ENCODE assay signal across 17 mouse cellular contexts in the genomic region with DNA sequence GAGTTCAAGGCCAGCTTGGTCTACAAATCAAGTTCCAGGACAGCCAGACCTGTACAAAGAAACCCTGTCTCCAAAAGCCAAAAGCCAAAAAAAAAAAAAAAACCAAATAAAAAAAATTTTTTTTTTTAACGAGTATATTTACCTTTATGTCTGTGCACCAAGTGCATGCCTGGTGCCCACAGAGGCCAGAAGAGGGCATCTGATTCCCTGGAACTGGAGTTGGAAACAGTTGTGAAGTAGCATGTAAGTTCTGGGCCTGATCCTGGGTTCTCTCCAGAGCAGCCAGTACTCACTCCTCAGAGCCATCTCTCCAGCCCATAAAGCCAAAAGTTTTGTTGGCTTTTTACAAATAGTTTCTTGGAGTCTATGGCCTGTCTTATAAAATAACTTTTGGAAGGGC. TPM values are rescaled to one million over a fixed set of nuclear protein-coding genes. Genes with fewer than 3 reads are reported as not detected.
DNase-seq lines count a peak whose midpoint lies in the region; ATAC-seq and TF ChIP-seq lines count a peak whose summit lies in the region.
"Had no signal": no experiment of that assay in that cellular context is flagged by ENCODE, and none has a peak within 500 bp of the region (broad histone marks: within the 10 kb centered on the region; RNA-seq: fewer than 3 reads in every experiment).

No protein-coding gene starts in this region.

- in situ Hi-C loops in CH12.LX (cut with MboI; ENCODE audit: low pct_ligation_motif_present, low pct_unique_long_range_greater_than_20kb, low sequenced_read_pairs): no loop called here

- H3K79me2 ChIP-seq in liver, adult 2 months (ENCODE audit: control insufficient read depth, insufficient read depth, low read length): peaks cover 25% of the 10 kb centered on the region
- peaks cover 76% of the 10 kb centered on the region for H3K79me2 ChIP-seq in CH12.LX (replicated peaks; ENCODE audit: control insufficient read depth, extremely low read depth, insufficient read depth, poor library complexity, severe bottlenecking)

- dilution Hi-C loops in CH12.LX (cut with MboI; ENCODE audit: extremely low pct_ligation_motif_present, extremely low pct_unique_long_range_greater_than_20kb, low sequenced_read_pairs): no loop called here

- peak overlapping the region; percentile 46 for H3K27ac ChIP-seq in liver, adult 2 months (replicated peaks; ENCODE audit: insufficient read depth, low read depth, low read length)
- H3K27ac ChIP-seq in liver, embryonic 11.5 days (ENCODE audit: low read depth, low read length): no peak overlapping the region
- no peak overlapping the region for H3K27ac ChIP-seq in CH12.LX (ENCODE audit: insufficient read depth, low read depth)
- H3K27ac ChIP-seq: forebrain, embryonic 12.5 days; liver, embryonic 13.5 days; neural tube, embryonic 12.5 days had no signal

- no peaks in the 10 kb centered on the region for H3K27me3 ChIP-seq in liver, adult 2 months (ENCODE audit: control insufficient read depth, insufficient read depth, low read length)
- H3K27me3 ChIP-seq in liver, embryonic 11.5 days (replicated peaks; ENCODE audit: control insufficient read depth, insufficient read depth, low read length): no peaks in the 10 kb centered on the region
- H3K27me3 ChIP-seq in CH12.LX (replicated peaks): no peaks in the 10 kb centered on the region
- H3K27me3 ChIP-seq: forebrain, embryonic 12.5 days; liver, embryonic 13.5 days; neural tube, embryonic 12.5 days had no signal

- H3K4me1 ChIP-seq in liver, adult 2 months (ENCODE audit: control insufficient read depth, insufficient read depth, low read length): peaks cover 37% of the 10 kb centered on the region
- H3K4me1 ChIP-seq in liver, embryonic 11.5 days (replicated peaks; ENCODE audit: control insufficient read depth, insufficient read depth, low read length): peaks cover 37% of the 10 kb centered on the region
- H3K4me1 ChIP-seq in CH12.LX (ENCODE audit: control insufficient read depth in 1 of 2, insufficient read depth in 2 of 2): peaks cover 3 to 68% of the 10 kb centered on the region in 2 experiments; a peak in 2 of 4 replicates

- ATAC-seq in liver, embryonic 11.5 days (replicated peaks; ENCODE audit: low FRiP score): no peak
- ATAC-seq: midbrain, embryonic 16.5 days had no signal

- WGBS in liver, adult 2 months: 0% methylated on average over 1 of the region's 1 CpGs
- WGBS in liver, embryonic 11.5 days: 58% methylated on average over 1 of the region's 1 CpGs

- peak; percentile 83 for DNase-seq in heart, adult 11 months
- DNase-seq in heart, postnatal 36 days: no peak
- DNase-seq in liver, adult 2 months (ENCODE audit: extremely low read depth, low read depth, low spot score): peak; percentile 83
- no peak for DNase-seq in liver, embryonic 11.5 days (ENCODE audit: low spot score)
- DNase-seq in CH12.LX (ENCODE audit: extremely low read depth) (no peak), adipocyte (ENCODE audit: low spot score) (peak; percentile 24)
- DNase-seq in layer of hippocampus, postnatal 10 days (ENCODE audit: low spot score in 2 of 2): no peak
- DNase-seq: adrenal gland, adult 2 months; cerebellum, adult 9-11 months; heart, postnatal 14 days; kidney, postnatal 10 days; layer of hippocampus, adult 9-11 months; liver, embryonic 13.5 days; thymus, adult 18-20 months had no signal

- intact Hi-C loops in heart, postnatal 36 days (cut with DNase I): no loop called here

- H3K36me3 ChIP-seq in liver, adult 2 months (ENCODE audit: control insufficient read depth, insufficient read depth, low read length): no peaks in the 10 kb centered on the region
- H3K36me3 ChIP-seq in liver, embryonic 11.5 days (ENCODE audit: control insufficient read depth, insufficient read depth, low read length): no peaks in the 10 kb centered on the region
- H3K36me3 ChIP-seq in CH12.LX (replicated peaks in 1 of 2; ENCODE audit: control insufficient read depth in 1 of 2, insufficient read depth in 1 of 2, low read length in 1 of 2): peaks cover 0 to 6% of the 10 kb centered on the region in 2 experiments
- H3K36me3 ChIP-seq: forebrain, embryonic 12.5 days; liver, embryonic 13.5 days; neural tube, embryonic 12.5 days had no signal

- peak; percentile 42 for TF ChIP-seq RAD21 in CH12.LX (IDR thresholded peaks at IDR 0.05; ENCODE audit: low read depth, low read length)

- no peak overlapping the region for H3K4me3 ChIP-seq in liver, adult 2 months (ENCODE audit: insufficient read depth, low read depth, low read length)
- H3K4me3 ChIP-seq in liver, embryonic 11.5 days (ENCODE audit: low read depth, low read length): no peak overlapping the region
- H3K4me3 ChIP-seq in CH12.LX (replicated peaks in 1 of 3; ENCODE audit: low read depth in 2 of 3, low read length in 2 of 3, poor library complexity in 1 of 3): no peak overlapping the region
- H3K4me3 ChIP-seq: forebrain, embryonic 12.5 days; liver, embryonic 13.5 days; neural tube, embryonic 12.5 days had no signal

- no peak for TF ChIP-seq EP300 in CH12.LX (IDR thresholded peaks at IDR 0.05; ENCODE audit: low read length)

- TF ChIP-seq POLR2A in liver, adult 2 months (IDR thresholded peaks at IDR 0.05; ENCODE audit: extremely low read depth, insufficient read depth, low read length): no peak
- TF ChIP-seq POLR2A in CH12.LX (IDR thresholded peaks at IDR 0.05; ENCODE audit: low read depth, low read length): no peak

- no peak overlapping the region for H3K9ac ChIP-seq in liver, adult 2 months (ENCODE audit: low read depth, low read length)
- no peak overlapping the region for H3K9ac ChIP-seq in liver, embryonic 11.5 days (ENCODE audit: low read depth, low read length)
- no peak overlapping the region for H3K9ac ChIP-seq in CH12.LX (ENCODE audit: insufficient read depth, low read depth)
- H3K9ac ChIP-seq: forebrain, embryonic 12.5 days; liver, embryonic 13.5 days; neural tube, embryonic 12.5 days had no signal

- no peak overlapping the region for H3K4me2 ChIP-seq in liver, embryonic 11.5 days
- H3K4me2 ChIP-seq in CH12.LX (ENCODE audit: insufficient read depth, low read depth, poor library complexity, severe bottlenecking): no peak overlapping the region
- H3K4me2 ChIP-seq: forebrain, embryonic 12.5 days; liver, embryonic 13.5 days; neural tube, embryonic 12.5 days had no signal

- H3K9me3 ChIP-seq in liver, embryonic 11.5 days (ENCODE audit: control insufficient read depth, low read length): no peaks in the 10 kb centered on the region
- no peaks in the 10 kb centered on the region for H3K9me3 ChIP-seq in CH12.LX (replicated peaks; ENCODE audit: low read length)
- H3K9me3 ChIP-seq: forebrain, embryonic 12.5 days; liver, embryonic 13.5 days; neural tube, embryonic 12.5 days had no signal

- TF ChIP-seq CTCF in liver, adult 2 months (IDR thresholded peaks at IDR 0.05; ENCODE audit: low read depth, low read length): peak; percentile 61
- TF ChIP-seq CTCF in CH12.LX (conservative IDR thresholded peaks at IDR 0.05 in 1 of 2, IDR thresholded peaks at IDR 0.05 in 1 of 2; ENCODE audit: low read depth in 2 of 2, low read length in 2 of 2): peak in 1 of 2 experiments; percentile 52; a peak in 2 of 4 replicates

TF ChIP-seq in CH12.LX, 34 proteins besides CTCF, POLR2A, EP300 and RAD21:
- TF ChIP-seq ZC3H11A (IDR thresholded peaks at IDR 0.05; ENCODE audit: low read depth, low read length) (no peak), CHD2 (IDR thresholded peaks at IDR 0.05; ENCODE audit: low read length) (no peak), MAX (IDR thresholded peaks at IDR 0.05; ENCODE audit: low read length) (no peak), HCFC1 (IDR thresholded peaks at IDR 0.05; ENCODE audit: low read depth, low read length) (no peak), NELFE (IDR thresholded peaks at IDR 0.05; ENCODE audit: low read depth, low read length) (no peak), SMC3 (IDR thresholded peaks at IDR 0.05; ENCODE audit: low read depth, low read length) (peak; percentile 51), ZNF384 (IDR thresholded peaks at IDR 0.05; ENCODE audit: low read depth, low read length) (peak; percentile 61)
TF ChIP-seq in CH12.LX: peak in this region for 2.

RNA-seq across cellular contexts. Expression of a gene that starts 10.6 kb away (rescaled TPM):
- total RNA-seq in heart, postnatal 36 days (2021): 10 to 100 TPM; 23.0 to 27.1 TPM
- total RNA-seq in liver, adult 2 months (2014; rRNA removed): 11.5 and 14.8 TPM in 2 replicates
- polyA plus RNA-seq in liver, adult 2 months (2012; rRNA removed): 8.2 and 13.6 TPM in 2 replicates
- polyA plus RNA-seq in liver, embryonic 11.5 days (2014; fragmentation: Nextera tagmentation; extraction: Ambion mirVana): 15.2 and 16.6 TPM in 2 replicates
- total RNA-seq in CH12.LX (2012; rRNA removed): 17.1 and 19.0 TPM in 2 replicates
- total RNA-seq in CH12.LX (2014; rRNA removed): 11.3 and 13.4 TPM in 2 replicates
- 21.0 and 21.9 TPM in 2 replicates for polyA plus RNA-seq in CH12.LX (2012; ENCODE audit: insufficient read length, low read depth)
- 10 to 100 TPM; 30.7 to 33.5 TPM for total RNA-seq in layer of hippocampus, postnatal 10 days (2021)

Comparison
In these comparisons a context has a peak if more than half of its experiments do, and no peak if none do; other contexts are left out.
1. DNase-seq: peak in heart, adult 11 months (single experiment), liver, adult 2 months (single experiment) and adipocyte (single experiment); none in heart, postnatal 36 days (0 of 2), liver, embryonic 11.5 days (single experiment), CH12.LX (single experiment) and layer of hippocampus, postnatal 10 days (0 of 2).